Mouse (Mus musculus): ENCODE measurements around the gene Mapkap1. TPM values are rescaled to one million over a fixed set of nuclear protein-coding genes. Genes with fewer than 3 reads are reported as not detected.
"Not testable (repeated sequence)": the region's sequence is repeated elsewhere in the genome, so short reads cannot be mapped to it uniquely, and the experiment has no call there.

Mapkap1 gene
- polyA plus RNA-seq, 1 experiment = 39.6 TPM

- H3ac ChIP-seq (ENCODE audit: control insufficient read depth, insufficient read length) = no peak overlapping the region
- no peak for TF ChIP-seq REST (IDR thresholded peaks at IDR 0.05; ENCODE audit: insufficient read depth, insufficient read length)
- no peak for TF ChIP-seq MAX (IDR thresholded peaks at IDR 0.05; ENCODE audit: low read depth)
- no peak for TF ChIP-seq POLR2AphosphoS2 (IDR thresholded peaks at IDR 0.05; ENCODE audit: insufficient read length, low read depth)
- TF ChIP-seq TCF3 (IDR thresholded peaks at IDR 0.05; ENCODE audit: insufficient read length, low read depth) = no peak
- TF ChIP-seq USF1 (IDR thresholded peaks at IDR 0.05; ENCODE audit: low read depth) = no peak
- H3K79me2 ChIP-seq (ENCODE audit: control insufficient read depth, insufficient read depth) = no peaks in the 10 kb centered on the region
- H3K27me3 ChIP-seq (ENCODE audit: control insufficient read depth, insufficient read depth, insufficient read length) = no peaks in the 10 kb centered on the region
- no peaks in the 10 kb centered on the region for H3K36me3 ChIP-seq (ENCODE audit: control insufficient read depth, insufficient read depth)
- H3K4me2 ChIP-seq (ENCODE audit: low read depth) = no peak overlapping the region
- H3K4me3 ChIP-seq = no peak overlapping the region
Observed at GRCm38 (mm10) chr2:34430663-34431062, 24.1 kb downstream of the Mapkap1 start.

GRCm38 (mm10) chr2:34431701-34432372 is 25.3 kb downstream of the Mapkap1 start:
- TF ChIP-seq MYOG (IDR thresholded peaks at IDR 0.05; ENCODE audit: control insufficient read depth in 1 of 3, insufficient read depth in 1 of 3, insufficient read length in 2 of 3, low read depth in 2 of 3) = no peak
- TF ChIP-seq USF1 (IDR thresholded peaks at IDR 0.05; ENCODE audit: low read depth) = no peak
- TF ChIP-seq MYOD1 (IDR thresholded peaks at IDR 0.05; ENCODE audit: control insufficient read depth in 1 of 3, insufficient read length in 2 of 3, low read depth in 2 of 3) = no peak
- TF ChIP-seq CEBPB (IDR thresholded peaks at IDR 0.05; ENCODE audit: insufficient read depth, poor library complexity, severe bottlenecking) = no peak
- TF ChIP-seq E2F4 (IDR thresholded peaks at IDR 0.05; ENCODE audit: insufficient read depth) = no peak
- no peak for TF ChIP-seq TCF3 (IDR thresholded peaks at IDR 0.05; ENCODE audit: insufficient read length, low read depth)
- no peak for TF ChIP-seq REST (IDR thresholded peaks at IDR 0.05; ENCODE audit: insufficient read depth, insufficient read length)
- TF ChIP-seq SRF (IDR thresholded peaks at IDR 0.05; ENCODE audit: control insufficient read depth, insufficient read length, low read depth) = no peak
- no peak for TF ChIP-seq MAX (IDR thresholded peaks at IDR 0.05; ENCODE audit: low read depth)
- TF ChIP-seq POLR2AphosphoS2 (IDR thresholded peaks at IDR 0.05; ENCODE audit: insufficient read length, low read depth) = no peak
- TF ChIP-seq TCF12 (IDR thresholded peaks at IDR 0.05; ENCODE audit: insufficient read depth, poor library complexity, severe bottlenecking) = no peak
- TF ChIP-seq POLR2A (IDR thresholded peaks at IDR 0.05; ENCODE audit: insufficient read length, low read depth) = no peak
- H3K4me2 ChIP-seq (ENCODE audit: low read depth) = no peak overlapping the region

GRCm38 (mm10) chr2:34432887-34433286 is 26.3 kb downstream of the Mapkap1 start:
- H3K4me3 ChIP-seq; H3K36me3 ChIP-seq (ENCODE audit: control insufficient read depth, insufficient read depth); H3K4me2 ChIP-seq (ENCODE audit: low read depth); H3ac ChIP-seq (ENCODE audit: control insufficient read depth, insufficient read length); H3K27me3 ChIP-seq (ENCODE audit: control insufficient read depth, insufficient read depth, insufficient read length); H3K79me2 ChIP-seq (ENCODE audit: control insufficient read depth, insufficient read depth): not testable (repeated sequence)

More at GRCm38 (mm10) chr2:34431701-34432372, 25.3 kb downstream of the Mapkap1 start:
- Histone ChIP-seq H3K4me3 (no peak overlapping the region), H3K36me3 (ENCODE audit: control insufficient read depth, insufficient read depth) (peaks cover 4% of the 10 kb centered on the region), H3K79me2 (ENCODE audit: control insufficient read depth, insufficient read depth) (no peaks in the 10 kb centered on the region), H3ac (ENCODE audit: control insufficient read depth, insufficient read length) (no peak overlapping the region), H3K27me3 (ENCODE audit: control insufficient read depth, insufficient read depth, insufficient read length) (no peaks in the 10 kb centered on the region)

GRCm38 (mm10) chr2:34436321-34436720 is 29.8 kb downstream of the Mapkap1 start:
- H3K4me3 ChIP-seq = no peak overlapping the region
- H3ac ChIP-seq (ENCODE audit: control insufficient read depth, insufficient read length) = no peak overlapping the region
- TF ChIP-seq CEBPB (IDR thresholded peaks at IDR 0.05; ENCODE audit: insufficient read depth, poor library complexity, severe bottlenecking) (no peak), E2F4 (IDR thresholded peaks at IDR 0.05; ENCODE audit: insufficient read depth) (no peak), MYOD1 (IDR thresholded peaks at IDR 0.05; ENCODE audit: control insufficient read depth in 1 of 3, insufficient read length in 2 of 3, low read depth in 2 of 3) (no peak), SRF (IDR thresholded peaks at IDR 0.05; ENCODE audit: control insufficient read depth, insufficient read length, low read depth) (no peak), POLR2A (IDR thresholded peaks at IDR 0.05; ENCODE audit: insufficient read length, low read depth) (no peak), REST (IDR thresholded peaks at IDR 0.05; ENCODE audit: insufficient read depth, insufficient read length) (no peak)
- no peaks in the 10 kb centered on the region for H3K79me2 ChIP-seq (ENCODE audit: control insufficient read depth, insufficient read depth)
- H3K36me3 ChIP-seq (ENCODE audit: control insufficient read depth, insufficient read depth) = peaks cover 12% of the 10 kb centered on the region
- H3K27me3 ChIP-seq (ENCODE audit: control insufficient read depth, insufficient read depth, insufficient read length) = no peaks in the 10 kb centered on the region
- H3K4me2 ChIP-seq (ENCODE audit: low read depth) = no peak overlapping the region

- H3K4me3 ChIP-seq = no peak overlapping the region
- TF ChIP-seq MYOG (IDR thresholded peaks at IDR 0.05; ENCODE audit: control insufficient read depth in 1 of 3, insufficient read depth in 1 of 3, insufficient read length in 2 of 3, low read depth in 2 of 3) (no peak), CEBPB (IDR thresholded peaks at IDR 0.05; ENCODE audit: insufficient read depth, poor library complexity, severe bottlenecking) (no peak), TCF3 (IDR thresholded peaks at IDR 0.05; ENCODE audit: insufficient read length, low read depth) (no peak), SRF (IDR thresholded peaks at IDR 0.05; ENCODE audit: control insufficient read depth, insufficient read length, low read depth) (no peak), TCF12 (IDR thresholded peaks at IDR 0.05; ENCODE audit: insufficient read depth, poor library complexity, severe bottlenecking) (no peak), REST (IDR thresholded peaks at IDR 0.05; ENCODE audit: insufficient read depth, insufficient read length) (no peak), POLR2AphosphoS2 (IDR thresholded peaks at IDR 0.05; ENCODE audit: insufficient read length, low read depth) (no peak), USF1 (IDR thresholded peaks at IDR 0.05; ENCODE audit: low read depth) (no peak), MAX (IDR thresholded peaks at IDR 0.05; ENCODE audit: low read depth) (no peak), MYOD1 (IDR thresholded peaks at IDR 0.05; ENCODE audit: control insufficient read depth in 1 of 3, insufficient read length in 2 of 3, low read depth in 2 of 3) (no peak)
- H3K4me2 ChIP-seq (ENCODE audit: low read depth) = no peak overlapping the region
- no peak overlapping the region for H3ac ChIP-seq (ENCODE audit: control insufficient read depth, insufficient read length)
- no peaks in the 10 kb centered on the region for H3K79me2 ChIP-seq (ENCODE audit: control insufficient read depth, insufficient read depth)
- H3K36me3 ChIP-seq (ENCODE audit: control insufficient read depth, insufficient read depth) = no peaks in the 10 kb centered on the region
- H3K27me3 ChIP-seq (ENCODE audit: control insufficient read depth, insufficient read depth, insufficient read length) = no peaks in the 10 kb centered on the region
Observed at GRCm38 (mm10) chr2:34448756-34449155, 42.2 kb downstream of the Mapkap1 start.
